Mouse (Mus musculus) lung, postnatal 14 days (tissue): Measurements from ENCODE around the gene Ticrr.

Source experiments
- DNase-seq: peaks from one replicate; pipeline ENCODE4 v3.0.0; 2021

Ticrr gene

GRCm38 (mm10) chr7:79696495-79696894 is 36.5 kb downstream of the Ticrr start:
- DNase-seq: no peak

GRCm38 (mm10) chr7:79702755-79703154 is 42.8 kb downstream of the Ticrr start:
- DNase-seq: no peak

- no peak for DNase-seq
These were observed 45.2 kb downstream of the Ticrr start for GRCm38 (mm10) chr7:79705210-79705609.

GRCm38 (mm10) chr7:79710130-79710607 is 50.2 kb downstream of the Ticrr start:
- DNase-seq: no peak

GRCm38 (mm10) chr7:79710831-79711230 is 50.8 kb downstream of the Ticrr start:
- no peak for DNase-seq

GRCm38 (mm10) chr7:79715187-79715981 is 55.4 kb downstream of the Ticrr start, which contains the start of gene Kif7:
TSS of gene Kif7 (minus strand) at chr7:79715720.
- peak; percentile 84 for DNase-seq

GRCm38 (mm10) chr7:79721386-79721977 is 61.5 kb downstream of the Ticrr start:
- peak; percentile 64 for DNase-seq

GRCm38 (mm10) chr7:79727091-79727490 is 67.1 kb downstream of the Ticrr start:
- DNase-seq: peak; percentile 77

GRCm38 (mm10) chr7:79728219-79728618 is 68.2 kb downstream of the Ticrr start:
- peak; percentile 71 for DNase-seq

GRCm38 (mm10) chr7:79729169-79729568 is 69.2 kb downstream of the Ticrr start:
- DNase-seq: peak; percentile 80

- peak; percentile 20 for DNase-seq
These were observed 69.9 kb downstream of the Ticrr start for GRCm38 (mm10) chr7:79729743-79730370.

- DNase-seq: no peak
These were observed 71.4 kb downstream of the Ticrr start for GRCm38 (mm10) chr7:79731438-79731837.

GRCm38 (mm10) chr7:79732622-79733021 is 72.6 kb downstream of the Ticrr start, which contains the start of gene Plin1:
TSS of gene Plin1 (minus strand) at chr7:79732903.
- peak; percentile 26 for DNase-seq

- DNase-seq: peak; percentile 18
These were observed 74.6 kb downstream of the Ticrr start for GRCm38 (mm10) chr7:79734563-79734962.

- DNase-seq: no peak
These were observed 76.5 kb downstream of the Ticrr start for GRCm38 (mm10) chr7:79736511-79736910.

GRCm38 (mm10) chr7:79738913-79739312 is 78.9 kb downstream of the Ticrr start:
- DNase-seq: no peak

GRCm38 (mm10) chr7:79740279-79740678 is 80.3 kb downstream of the Ticrr start:
- no peak for DNase-seq

- DNase-seq: no peak
These were observed 82.3 kb downstream of the Ticrr start for GRCm38 (mm10) chr7:79742277-79742658.

GRCm38 (mm10) chr7:79742659-79743536 is 82.9 kb downstream of the Ticrr start, which contains the start of the genes Pex11a and Wdr93:
TSS of gene Pex11a (minus strand) at chr7:79743131.
TSS of gene Wdr93 (plus strand) at chr7:79743163.
- peak; percentile 84 for DNase-seq

GRCm38 (mm10) chr7:79744051-79744450 is 84.1 kb downstream of the Ticrr start:
- DNase-seq: no peak

GRCm38 (mm10) chr7:79744585-79744984 is 84.6 kb downstream of the Ticrr start:
- DNase-seq: no peak

- no peak for DNase-seq
These were observed 87.7 kb downstream of the Ticrr start for GRCm38 (mm10) chr7:79747659-79748058.
